Mouse (Mus musculus) ovary, postnatal 10 days (tissue): ENCODE results near the gene Zmym6.

Experiments used
- DNase-seq: peaks from one replicate; pipeline ENCODE4 v3.0.0; 2022; ENCODE audit warnings: low spot score

The Zmym6 gene

DNA sequence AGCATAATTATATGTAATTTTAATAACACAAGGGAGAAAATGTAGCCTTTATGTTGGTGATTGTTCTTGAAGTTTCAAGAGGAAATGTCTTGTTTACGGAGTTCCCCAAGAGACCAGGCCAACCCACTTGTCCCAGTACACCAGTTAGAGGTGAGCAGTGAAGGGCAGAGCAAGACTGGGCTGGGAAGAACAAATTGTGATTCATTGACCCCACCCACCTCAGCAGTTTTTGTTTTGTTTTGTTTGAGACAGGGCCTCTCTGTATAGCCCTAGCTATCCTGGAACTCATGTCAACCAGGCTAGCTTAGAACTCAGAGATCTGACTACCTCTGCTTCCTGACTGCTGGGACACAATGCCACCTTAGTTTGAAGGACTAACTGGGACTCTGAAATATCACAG lies 47.1 kb downstream of the Zmym6 start:
- no peak for DNase-seq

- DNase-seq = peak; percentile 69
These were observed 48.8 kb downstream of the Zmym6 start for GRCm38 (mm10) chr4:127125834-127126463.

DNA sequence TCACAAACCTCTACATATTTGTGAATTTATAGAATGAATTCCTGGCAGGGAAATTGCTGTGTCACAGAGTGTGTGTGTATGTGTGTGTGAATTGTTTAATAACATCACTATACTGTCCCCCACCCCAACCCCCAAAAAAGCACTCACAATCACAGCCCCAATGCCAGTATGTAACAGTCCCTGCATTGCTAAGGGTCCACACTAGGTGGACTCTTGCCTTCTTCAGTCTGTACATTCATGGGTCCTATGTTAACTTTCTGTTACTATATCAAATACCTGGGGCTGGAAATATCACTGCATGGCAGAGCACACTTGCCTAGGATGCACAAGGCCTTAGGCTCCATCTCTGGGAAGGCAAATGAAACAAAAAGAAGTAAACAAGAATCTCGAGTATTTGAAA lies 57.5 kb downstream of the Zmym6 start:
- no peak for DNase-seq

- DNase-seq = no peak
These were observed 60.4 kb downstream of the Zmym6 start for GRCm38 (mm10) chr4:127137591-127137990.

GRCm38 (mm10) chr4:127138486-127138885 lies 61.3 kb downstream of the Zmym6 start:
- no peak for DNase-seq

DNA sequence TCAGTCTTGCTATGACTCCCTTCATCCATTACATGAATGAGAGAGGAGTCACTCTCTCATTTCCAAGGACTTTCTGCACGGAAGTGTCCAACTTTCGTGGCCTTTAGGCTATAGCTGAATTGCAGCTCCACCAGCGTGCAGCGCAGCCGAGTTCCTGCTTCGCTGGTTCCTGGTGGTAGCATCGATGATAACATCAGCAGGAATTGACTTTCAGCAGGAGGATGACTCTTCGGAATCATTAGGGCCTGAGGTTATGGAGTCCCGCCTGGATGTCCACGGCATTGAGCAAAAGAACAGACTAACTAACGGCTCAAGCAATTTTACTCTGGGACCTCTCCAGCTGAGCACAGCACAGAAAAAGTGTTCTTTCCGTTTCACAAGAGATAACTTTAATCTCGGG lies 72.8 kb downstream of the Zmym6 start:
- DNase-seq = no peak

DNA sequence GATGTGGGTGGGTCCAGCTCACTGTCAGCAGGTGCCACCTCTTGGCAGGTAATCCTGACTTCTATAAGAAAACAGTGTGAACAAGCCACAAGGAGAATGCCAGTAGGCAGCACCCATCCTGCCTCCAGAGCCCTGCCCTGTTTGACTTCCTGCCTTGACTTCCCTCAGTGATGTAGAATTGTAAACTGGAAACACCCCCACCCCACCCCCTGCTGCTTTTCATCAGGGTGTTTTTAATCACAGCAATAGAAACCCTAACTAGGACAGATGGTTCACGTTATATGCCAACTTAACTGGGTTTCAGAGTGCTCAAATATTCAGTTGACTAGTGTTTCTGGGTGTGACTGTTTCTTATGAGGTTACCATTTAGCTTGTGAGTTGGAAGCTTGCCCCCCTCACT lies 76.2 kb downstream of the Zmym6 start:
- DNase-seq = no peak

- DNase-seq = no peak
These were observed 78.6 kb downstream of the Zmym6 start for GRCm38 (mm10) chr4:127155757-127156156.

DNA sequence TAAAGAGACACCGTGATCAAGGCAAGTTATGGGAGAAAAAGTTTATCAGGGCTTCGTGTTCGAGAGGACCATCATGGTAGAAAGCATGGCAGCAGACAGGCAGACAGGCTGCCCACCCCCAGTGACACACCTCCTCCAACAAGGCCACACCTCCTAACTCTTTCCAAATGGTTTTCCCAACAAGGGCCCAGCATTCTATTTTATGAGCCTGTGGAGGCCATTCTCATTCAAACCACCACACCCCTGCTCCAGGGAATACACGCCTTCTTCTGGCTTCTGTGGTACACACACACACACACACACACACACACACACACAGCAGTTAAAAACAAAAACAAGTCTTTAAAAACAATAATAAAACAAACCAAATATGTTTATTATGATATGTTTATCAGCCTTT lies 80.6 kb downstream of the Zmym6 start:
- DNase-seq = no peak

DNA sequence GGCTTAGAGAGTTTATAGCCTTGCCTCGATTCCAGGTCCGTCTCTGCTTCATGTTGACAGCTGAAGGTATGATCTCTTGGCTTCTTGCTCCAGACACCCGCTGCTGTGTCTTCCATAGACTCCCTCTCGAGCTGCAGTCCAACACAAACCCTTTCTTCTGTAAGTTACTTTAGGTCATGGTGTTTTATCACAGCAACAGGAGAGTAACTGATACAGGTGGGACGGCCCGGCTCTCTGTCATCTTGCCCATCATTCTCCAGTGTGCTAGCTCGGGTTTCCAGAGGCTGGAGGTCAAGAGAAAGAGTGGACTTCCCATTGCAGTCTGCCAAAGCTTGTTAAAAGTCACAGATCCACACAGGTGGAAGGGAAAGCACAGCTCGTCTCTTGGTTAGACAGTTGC lies 86.7 kb downstream of the Zmym6 start:
- no peak for DNase-seq

DNA sequence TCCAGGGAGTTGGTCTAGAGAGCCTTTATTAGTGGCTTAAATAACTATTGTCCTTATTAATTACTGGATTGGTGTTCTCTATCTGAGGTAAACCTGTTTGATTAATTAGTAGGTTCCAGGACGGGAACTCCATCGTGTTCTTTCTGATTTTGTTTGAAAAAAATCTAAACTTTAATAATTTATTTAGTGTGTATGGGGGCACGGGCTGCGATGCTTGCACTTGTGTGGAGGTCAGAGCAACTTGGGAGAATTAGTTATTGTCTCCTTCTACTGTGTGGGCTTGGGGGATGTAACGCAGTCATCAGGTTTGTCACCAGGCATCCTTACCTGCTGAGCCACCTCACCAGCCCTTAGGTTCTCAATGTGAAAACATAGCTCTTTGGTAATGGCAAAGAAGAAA lies 89.9 kb downstream of the Zmym6 start:
- no peak for DNase-seq

- DNase-seq = no peak
These were observed 90.5 kb downstream of the Zmym6 start for GRCm38 (mm10) chr4:127167731-127168130.

GRCm38 (mm10) chr4:127168211-127168913 lies 91.2 kb downstream of the Zmym6 start:
- DNase-seq = peak; percentile 9

- peak; percentile 5 for DNase-seq
These were observed 91.7 kb downstream of the Zmym6 start, which contains the start of gene Dlgap3 for GRCm38 (mm10) chr4:127168914-127169345. Dlgap3 (plus strand) TSS chr4:127169204.

DNA sequence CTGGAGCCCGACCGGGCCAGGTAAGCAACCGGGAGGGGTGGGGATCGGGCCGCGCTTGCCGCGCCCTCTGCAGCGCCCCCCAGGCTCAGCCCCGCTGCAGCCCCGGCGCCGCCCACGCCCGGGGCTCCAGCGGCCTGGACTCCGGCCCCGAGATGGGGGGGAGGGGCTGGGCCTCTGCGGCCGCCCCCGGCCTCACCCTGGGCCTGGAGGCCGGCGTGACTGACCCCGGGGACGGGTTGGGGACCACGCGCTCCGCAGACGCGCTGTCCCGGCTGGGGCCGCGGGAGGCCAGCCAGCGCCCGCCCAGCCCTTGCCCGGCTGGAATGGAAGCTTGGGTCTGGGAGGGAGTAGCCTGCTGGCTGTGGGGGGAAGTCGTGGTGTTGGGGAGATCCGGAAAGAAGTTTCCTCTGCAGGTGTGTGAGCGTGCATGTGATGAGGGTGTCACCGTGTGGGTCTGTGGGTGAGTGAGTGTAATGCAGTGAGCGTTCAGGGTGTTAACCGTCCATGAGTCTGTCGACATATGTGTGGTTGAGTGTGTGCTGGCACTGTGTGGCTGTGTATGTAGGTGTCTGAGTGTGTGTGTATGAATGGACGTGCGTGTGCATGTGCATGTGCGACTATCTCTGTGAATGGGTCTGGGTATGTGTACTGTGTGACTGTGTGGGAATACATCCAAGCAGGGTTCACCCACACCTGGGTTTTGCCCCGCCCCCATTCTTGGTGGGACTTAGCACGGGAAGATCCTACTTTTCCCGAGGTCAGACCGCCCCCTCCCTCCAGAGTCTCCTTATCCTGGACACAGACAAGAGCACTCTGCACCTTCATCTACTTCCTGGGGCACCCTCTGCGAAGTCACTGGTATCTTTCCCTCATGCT lies 92.4 kb downstream of the Zmym6 start:
- no peak for DNase-seq

- no peak for DNase-seq
These were observed 93.7 kb downstream of the Zmym6 start for GRCm38 (mm10) chr4:127170866-127171265.

GRCm38 (mm10) chr4:127171341-127171905 lies 94.2 kb downstream of the Zmym6 start:
- DNase-seq = no peak

- no peak for DNase-seq
These were observed 94.9 kb downstream of the Zmym6 start for GRCm38 (mm10) chr4:127172119-127172518.

DNA sequence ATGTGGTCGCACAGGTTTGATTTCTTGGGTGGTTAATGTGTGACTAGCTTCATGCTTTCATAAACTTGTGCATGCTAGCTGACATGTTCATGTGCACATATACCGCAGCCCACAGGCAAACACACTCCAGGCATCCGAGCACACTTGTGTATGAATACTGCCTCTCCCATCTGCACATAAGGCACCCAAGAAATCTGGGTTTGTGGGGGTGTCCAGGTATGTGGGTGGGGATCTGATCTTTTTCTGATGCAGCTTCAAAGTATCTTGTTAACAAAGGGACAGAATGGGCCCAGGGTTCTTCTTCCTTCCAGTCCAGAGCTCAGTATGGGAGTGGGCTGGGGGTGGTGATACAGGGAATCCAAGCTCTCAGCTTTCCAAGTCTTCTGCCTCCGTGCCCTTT lies 95.4 kb downstream of the Zmym6 start:
- DNase-seq = no peak

DNA sequence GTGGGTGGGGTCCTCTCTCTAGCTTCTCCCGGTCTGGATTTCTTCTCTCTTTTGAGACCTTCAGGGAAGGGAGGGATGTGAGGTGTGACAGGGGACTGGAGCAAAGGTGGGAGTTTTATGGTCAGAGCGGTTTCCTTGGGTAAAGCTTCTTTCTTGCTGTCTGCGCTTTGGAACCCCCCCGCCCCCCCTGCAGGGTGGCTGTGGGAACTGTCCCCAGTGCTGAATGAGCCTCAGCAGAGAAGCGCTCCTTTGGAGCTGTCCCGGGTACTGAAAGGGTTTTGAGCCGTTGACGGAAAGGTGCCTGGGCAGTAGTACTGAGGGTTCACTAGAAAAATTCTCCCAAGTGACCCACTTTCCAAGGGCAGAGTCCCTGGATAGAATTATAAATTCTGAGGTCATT lies 96.3 kb downstream of the Zmym6 start:
- DNase-seq = peak; percentile 54
